Mouse (Mus musculus): ENCODE measurements at regions not wholly inside any gene's neighbourhood (a gene's known extent, or its start where the extent isn't known, plus 50 kb on each side); places are given as distances from the start of the nearest gene placed in this dataset.
A peak's percentile ranks its signal among the peaks of the same experiment; 100 is the strongest.

- Histone ChIP-seq H3K9me3 (ENCODE audit: control insufficient read depth, low read length) (no peaks in the 10 kb centered on the region; the same call in 1 of the 2 replicates), H3K9ac (replicated peaks; ENCODE audit: low read depth, low read length) (no peak overlapping the region), H3K4me1 (replicated peaks; ENCODE audit: control insufficient read depth, insufficient read depth, low read length) (no peaks in the 10 kb centered on the region), H3K4me3 (replicated peaks; ENCODE audit: low read length) (no peak overlapping the region), H3K27ac (ENCODE audit: low read length) (no peak overlapping the region), H3K27me3 (replicated peaks; ENCODE audit: control insufficient read depth, insufficient read depth, low read length) (no peaks in the 10 kb centered on the region), H3K36me3 (ENCODE audit: control insufficient read depth, insufficient read depth) (no peaks in the 10 kb centered on the region), H3K4me2 (ENCODE audit: low read length) (no peak overlapping the region)
- no peak for ATAC-seq
- whole genome bisulfite sequencing, result 25% methylated on average over 7 of the region's 7 CpGs
Measured at GRCm38 (mm10) chr14:120102010-120102748, 59.9 kb upstream of the Oxgr1 start.

GRCm38 (mm10) chr14:120102749-120103142, 60.5 kb upstream of the Oxgr1 start:
- no peak for ATAC-seq
- Histone ChIP-seq H3K27me3 (replicated peaks; ENCODE audit: control insufficient read depth, insufficient read depth, low read length) (no peaks in the 10 kb centered on the region), H3K4me3 (replicated peaks; ENCODE audit: low read length) (no peak overlapping the region), H3K36me3 (ENCODE audit: control insufficient read depth, insufficient read depth) (no peaks in the 10 kb centered on the region), H3K4me2 (ENCODE audit: low read length) (no peak overlapping the region), H3K9me3 (ENCODE audit: control insufficient read depth, low read length) (no peaks in the 10 kb centered on the region; the same call in 1 of the 2 replicates), H3K27ac (ENCODE audit: low read length) (no peak overlapping the region), H3K9ac (replicated peaks; ENCODE audit: low read depth, low read length) (no peak overlapping the region), H3K4me1 (replicated peaks; ENCODE audit: control insufficient read depth, insufficient read depth, low read length) (no peaks in the 10 kb centered on the region)
- 71% methylated on average over 1 of the region's 1 CpGs for WGBS

- Histone ChIP-seq H3K4me3 (replicated peaks; ENCODE audit: low read length) (no peak overlapping the region), H3K4me1 (replicated peaks; ENCODE audit: control insufficient read depth, insufficient read depth, low read length) (no peaks in the 10 kb centered on the region), H3K9ac (replicated peaks; ENCODE audit: low read depth, low read length) (no peak overlapping the region), H3K4me2 (ENCODE audit: low read length) (no peak overlapping the region), H3K27me3 (replicated peaks; ENCODE audit: control insufficient read depth, insufficient read depth, low read length) (no peaks in the 10 kb centered on the region), H3K27ac (ENCODE audit: low read length) (no peak overlapping the region), H3K9me3 (ENCODE audit: control insufficient read depth, low read length) (no peaks in the 10 kb centered on the region; the same call in 1 of the 2 replicates), H3K36me3 (ENCODE audit: control insufficient read depth, insufficient read depth) (no peaks in the 10 kb centered on the region)
- 83% methylated on average over 1 of the region's 1 CpGs for WGBS
- ATAC-seq, result no peak
Measured at GRCm38 (mm10) chr14:120109846-120110245, 67.6 kb upstream of the Oxgr1 start.

GRCm38 (mm10) chr14:120113316-120113715, 71.1 kb upstream of the Oxgr1 start:
- Histone ChIP-seq H3K27ac (ENCODE audit: low read length) (no peak overlapping the region), H3K4me2 (ENCODE audit: low read length) (no peak overlapping the region), H3K4me3 (replicated peaks; ENCODE audit: low read length) (no peak overlapping the region), H3K9me3 (ENCODE audit: control insufficient read depth, low read length) (no peaks in the 10 kb centered on the region), H3K4me1 (replicated peaks; ENCODE audit: control insufficient read depth, insufficient read depth, low read length) (no peaks in the 10 kb centered on the region), H3K27me3 (replicated peaks; ENCODE audit: control insufficient read depth, insufficient read depth, low read length) (no peaks in the 10 kb centered on the region), H3K9ac (replicated peaks; ENCODE audit: low read depth, low read length) (no peak overlapping the region), H3K36me3 (ENCODE audit: control insufficient read depth, insufficient read depth) (no peaks in the 10 kb centered on the region)
- no peak for ATAC-seq
- WGBS, result 79% methylated on average over 4 of the region's 4 CpGs

GRCm38 (mm10) chr14:120118582-120118981, 76.3 kb upstream of the Oxgr1 start:
- Histone ChIP-seq H3K27ac (ENCODE audit: low read length) (no peak overlapping the region), H3K9me3 (ENCODE audit: control insufficient read depth, low read length) (no peaks in the 10 kb centered on the region), H3K36me3 (ENCODE audit: control insufficient read depth, insufficient read depth) (no peaks in the 10 kb centered on the region), H3K9ac (replicated peaks; ENCODE audit: low read depth, low read length) (no peak overlapping the region), H3K4me2 (ENCODE audit: low read length) (no peak overlapping the region), H3K4me3 (replicated peaks; ENCODE audit: low read length) (no peak overlapping the region), H3K27me3 (replicated peaks; ENCODE audit: control insufficient read depth, insufficient read depth, low read length) (no peaks in the 10 kb centered on the region), H3K4me1 (replicated peaks; ENCODE audit: control insufficient read depth, insufficient read depth, low read length) (no peaks in the 10 kb centered on the region)
- ATAC-seq, result no peak
- 95% methylated on average over 7 of the region's 7 CpGs for WGBS

- no peak overlapping the region for H3K27ac ChIP-seq (ENCODE audit: low read length)
- no peak overlapping the region for H3K4me3 ChIP-seq (replicated peaks; ENCODE audit: low read length)
- no peak for ATAC-seq
- no peaks in the 10 kb centered on the region for H3K4me1 ChIP-seq (replicated peaks; ENCODE audit: control insufficient read depth, insufficient read depth, low read length)
- H3K27me3 ChIP-seq (replicated peaks; ENCODE audit: control insufficient read depth, insufficient read depth, low read length), result no peaks in the 10 kb centered on the region
- 79% methylated on average over 5 of the region's 5 CpGs for WGBS
- H3K9me3 ChIP-seq (ENCODE audit: control insufficient read depth, low read length), result no peaks in the 10 kb centered on the region
- no peak overlapping the region for H3K4me2 ChIP-seq (ENCODE audit: low read length)
- no peaks in the 10 kb centered on the region for H3K36me3 ChIP-seq (ENCODE audit: control insufficient read depth, insufficient read depth)
- H3K9ac ChIP-seq (replicated peaks; ENCODE audit: low read depth, low read length), result no peak overlapping the region
Measured at GRCm38 (mm10) chr14:120119094-120119501, 76.9 kb upstream of the Oxgr1 start.

- WGBS, result 76% methylated on average over 5 of the region's 5 CpGs
- Histone ChIP-seq H3K4me2 (ENCODE audit: low read length) (no peak overlapping the region), H3K9me3 (ENCODE audit: control insufficient read depth, low read length) (no peaks in the 10 kb centered on the region), H3K27me3 (replicated peaks; ENCODE audit: control insufficient read depth, insufficient read depth, low read length) (no peaks in the 10 kb centered on the region), H3K27ac (ENCODE audit: low read length) (no peak overlapping the region), H3K9ac (replicated peaks; ENCODE audit: low read depth, low read length) (no peak overlapping the region), H3K4me1 (replicated peaks; ENCODE audit: control insufficient read depth, insufficient read depth, low read length) (no peaks in the 10 kb centered on the region), H3K4me3 (replicated peaks; ENCODE audit: low read length) (no peak overlapping the region), H3K36me3 (ENCODE audit: control insufficient read depth, insufficient read depth) (no peaks in the 10 kb centered on the region)
- ATAC-seq, result peak; percentile 63; the same call in 1 of the 2 replicates
Measured at GRCm38 (mm10) chr14:120119506-120119905, 77.3 kb upstream of the Oxgr1 start.

GRCm38 (mm10) chr14:120120261-120120660, 78.0 kb upstream of the Oxgr1 start:
- H3K27ac ChIP-seq (ENCODE audit: low read length), result no peak overlapping the region
- no peak overlapping the region for H3K9ac ChIP-seq (replicated peaks; ENCODE audit: low read depth, low read length)
- no peaks in the 10 kb centered on the region for H3K36me3 ChIP-seq (ENCODE audit: control insufficient read depth, insufficient read depth)
- WGBS, result 80% methylated on average over 5 of the region's 5 CpGs
- H3K4me2 ChIP-seq (ENCODE audit: low read length), result no peak overlapping the region
- no peak overlapping the region for H3K4me3 ChIP-seq (replicated peaks; ENCODE audit: low read length)
- H3K9me3 ChIP-seq (ENCODE audit: control insufficient read depth, low read length), result peaks cover 4% of the 10 kb centered on the region; the same call in 1 of the 2 replicates
- H3K27me3 ChIP-seq (replicated peaks; ENCODE audit: control insufficient read depth, insufficient read depth, low read length), result no peaks in the 10 kb centered on the region
- no peak for ATAC-seq
- H3K4me1 ChIP-seq (replicated peaks; ENCODE audit: control insufficient read depth, insufficient read depth, low read length), result no peaks in the 10 kb centered on the region

GRCm38 (mm10) chr14:120125315-120125714, 83.1 kb upstream of the Oxgr1 start:
- H3K4me3 ChIP-seq (replicated peaks; ENCODE audit: low read length), result no peak overlapping the region
- 91% methylated on average over 5 of the region's 5 CpGs for WGBS
- no peak overlapping the region for H3K27ac ChIP-seq (ENCODE audit: low read length)
- H3K9ac ChIP-seq (replicated peaks; ENCODE audit: low read depth, low read length), result no peak overlapping the region
- no peaks in the 10 kb centered on the region for H3K36me3 ChIP-seq (ENCODE audit: control insufficient read depth, insufficient read depth)
- H3K9me3 ChIP-seq (ENCODE audit: control insufficient read depth, low read length), result peaks cover 5% of the 10 kb centered on the region; the same call in 1 of the 2 replicates
- no peaks in the 10 kb centered on the region for H3K27me3 ChIP-seq (replicated peaks; ENCODE audit: control insufficient read depth, insufficient read depth, low read length)
- no peak for ATAC-seq
- H3K4me2 ChIP-seq (ENCODE audit: low read length), result no peak overlapping the region
- no peaks in the 10 kb centered on the region for H3K4me1 ChIP-seq (replicated peaks; ENCODE audit: control insufficient read depth, insufficient read depth, low read length)
